Mouse (Mus musculus) bone marrow, adult 2 months (tissue): ENCODE measurements around the gene Fam192a.

Experiments
- CTCF ChIP-seq: fragments of 200-500 bp; IDR thresholded peaks from 2 replicates; pipeline ENCODE4 v1.5.1; 2011; ENCODE audit warnings: low read length, control low read depth; ENCODE audit not compliant: control insufficient read depth, insufficient read depth
- POLR2A ChIP-seq: fragments of 200-500 bp; IDR thresholded peaks from 2 replicates; pipeline ENCODE4 v1.6.1; 2011; ENCODE audit warnings: low read depth, mild to moderate bottlenecking, control low read depth, low read length, borderline replicate concordance; ENCODE audit not compliant: control insufficient read depth

- TF ChIP-seq CTCF = no peak
- no peak for TF ChIP-seq POLR2A
Observed at GRCm38 (mm10) chr8:94600478-94600877, 1.3 kb downstream of the Fam192a start.
